18 mouse cellular contexts compared by ENCODE assay signal in genomic region chr19:53857962-53858361, GRCm38 (mm10). TPM values are rescaled to one million over a fixed set of nuclear protein-coding genes. Genes with fewer than 3 reads are reported as not detected.
A peak's percentile ranks its signal among the peaks of the same experiment; 100 is the strongest.
DNase-seq lines count a peak whose midpoint lies in the region; ATAC-seq and TF ChIP-seq lines count a peak whose summit lies in the region.
"Had no signal": no experiment of that assay in that cellular context is flagged by ENCODE, and none has a peak within 500 bp of the region (broad histone marks: within the 10 kb centered on the region; RNA-seq: fewer than 3 reads in every experiment).

No protein-coding gene starts in this region.

- no peak for TF ChIP-seq CTCF in gastrocnemius, adult 2 months (IDR thresholded peaks at IDR 0.05)
- TF ChIP-seq CTCF in brain, embryonic 14.5 days (IDR thresholded peaks at IDR 0.05; ENCODE audit: borderline replicate concordance, extremely low read depth, insufficient read depth, insufficient read length): no peak

- H3K4me2 ChIP-seq in limb, embryonic 12.5 days: no peak overlapping the region; the same call in 1 of the 2 replicates
- H3K4me2 ChIP-seq in limb, embryonic 14.5 days (replicated peaks; ENCODE audit: low read depth, low read length, severe bottlenecking): no peak overlapping the region
- H3K4me2 ChIP-seq: heart, embryonic 12.5 days had no signal

- H3K27me3 ChIP-seq in limb, embryonic 12.5 days: no peaks in the 10 kb centered on the region
- no peaks in the 10 kb centered on the region for H3K27me3 ChIP-seq in limb, embryonic 10.5 days (ENCODE audit: low read depth, poor library complexity, severe bottlenecking)
- H3K27me3 ChIP-seq in limb, embryonic 14.5 days (ENCODE audit: control insufficient read depth, insufficient read depth, low read length): no peaks in the 10 kb centered on the region
- H3K27me3 ChIP-seq: heart, embryonic 12.5 days had no signal

- TF ChIP-seq POLR2A in brain, embryonic 14.5 days (IDR thresholded peaks at IDR 0.05; ENCODE audit: borderline replicate concordance, extremely low read depth, insufficient read depth, insufficient read length, poor library complexity, severe bottlenecking): no peak
- TF ChIP-seq POLR2A in limb, embryonic 14.5 days (IDR thresholded peaks at IDR 0.05; ENCODE audit: borderline replicate concordance, extremely low read depth, insufficient read depth, insufficient read length): no peak

- peaks cover 41% of the 10 kb centered on the region for H3K4me1 ChIP-seq in limb, embryonic 12.5 days (replicated peaks)
- H3K4me1 ChIP-seq in limb, embryonic 10.5 days: peaks cover 36% of the 10 kb centered on the region
- H3K4me1 ChIP-seq in limb, embryonic 14.5 days (ENCODE audit: control insufficient read depth, insufficient read depth, low read length): peaks cover 23% of the 10 kb centered on the region

- no peaks in the 10 kb centered on the region for H3K9me3 ChIP-seq in limb, embryonic 12.5 days
- H3K9me3 ChIP-seq in limb, embryonic 10.5 days (replicated peaks): no peaks in the 10 kb centered on the region
- no peaks in the 10 kb centered on the region for H3K9me3 ChIP-seq in limb, embryonic 14.5 days (ENCODE audit: control insufficient read depth, low read length)
- H3K9me3 ChIP-seq: heart, embryonic 12.5 days had no signal

- H3K27ac ChIP-seq in gastrocnemius, adult 2 months: peak overlapping the region; percentile 90
- 0 out of 2 replicates have a peak overlapping the region, but pooled peaks have one; percentile 29 for H3K27ac ChIP-seq in limb, embryonic 12.5 days
- H3K27ac ChIP-seq in limb, embryonic 10.5 days: no peak overlapping the region
- no peak overlapping the region for H3K27ac ChIP-seq in limb, embryonic 14.5 days (replicated peaks; ENCODE audit: low read depth, low read length)

- no peak overlapping the region; the same call in 1 of the 2 replicates for H3K4me3 ChIP-seq in gastrocnemius, adult 2 months
- H3K4me3 ChIP-seq in limb, embryonic 12.5 days (replicated peaks): no peak overlapping the region
- H3K4me3 ChIP-seq in limb, embryonic 10.5 days: no peak overlapping the region
- no peak overlapping the region for H3K4me3 ChIP-seq in limb, embryonic 14.5 days (replicated peaks; ENCODE audit: low read length)
- H3K4me3 ChIP-seq: erythroblast, embryonic 14.5 days; heart, embryonic 12.5 days had no signal

- intact Hi-C loops in gastrocnemius, adult 2 months (cut with DNase I): loop anchor here (2.0 kb wide), 1 partner anchor 45 kb away; no protein-coding TSS in a partner anchor
- intact Hi-C loops in gastrocnemius, postnatal 36 days (cut with DNase I): no loop called here

- WGBS in limb, embryonic 12.5 days: 74% methylated on average over 6 of the region's 6 CpGs
- 83% methylated on average over 6 of the region's 6 CpGs for WGBS in limb, embryonic 10.5 days
- WGBS in limb, embryonic 14.5 days: 62% methylated on average over 6 of the region's 6 CpGs

- no peak for DNase-seq in gastrocnemius, adult 2 months
- no peak for DNase-seq in gastrocnemius, postnatal 36 days
- no peak for DNase-seq in limb, embryonic 10.5 days (ENCODE audit: low spot score)
- DNase-seq in brain, embryonic 14.5 days (ENCODE audit: low read depth): peak; percentile 54
- no peak for DNase-seq in limb, embryonic 14.5 days (ENCODE audit: low spot score)
- DNase-seq in adrenal gland, postnatal 36 days: no peak
- DNase-seq: cerebellum, adult 9-11 months; gastrocnemius, postnatal 14 days; kidney, adult 9 months; layer of hippocampus, postnatal 36 days; left cerebral cortex, postnatal 4 days; right cerebral cortex, adult 18-20 months had no signal

- no peaks in the 10 kb centered on the region for H3K36me3 ChIP-seq in limb, embryonic 12.5 days
- no peaks in the 10 kb centered on the region for H3K36me3 ChIP-seq in limb, embryonic 10.5 days
- H3K36me3 ChIP-seq in limb, embryonic 14.5 days (ENCODE audit: control insufficient read depth, insufficient read depth, low read length): no peaks in the 10 kb centered on the region

- no peak for ATAC-seq in limb, embryonic 12.5 days (ENCODE audit: insufficient number of reproducible peaks, insufficient read depth, low FRiP score, low TSS enrichment, low read depth)
- ATAC-seq in limb, embryonic 14.5 days (ENCODE audit: low FRiP score, low read depth): peak; percentile 32; the same call in 1 of the 2 replicates
- no peak for ATAC-seq in activated CD4-positive, CD25-positive, alpha-beta regulatory T cell, adult 4 months
- ATAC-seq: inflammation-experienced regulatory T-cells, adult 6 months; midbrain, embryonic 16.5 days had no signal

- H3K9ac ChIP-seq in limb, embryonic 12.5 days (replicated peaks): no peak overlapping the region
- no peak overlapping the region for H3K9ac ChIP-seq in limb, embryonic 14.5 days (ENCODE audit: low read depth, low read length, severe bottlenecking)
- H3K9ac ChIP-seq: heart, embryonic 12.5 days had no signal

RNA-seq across cellular contexts. Expression of gene Pdcd4, which starts 34.1 kb away (rescaled TPM):
- 10 to 100 TPM; 14.8 to 16.8 TPM for total RNA-seq in gastrocnemius, adult 2 months (2021)
- 10 to 100 TPM; 13.6 to 15.8 TPM for total RNA-seq in gastrocnemius, postnatal 36 days (2021)
- polyA plus RNA-seq in limb, embryonic 12.5 days (2016; fragmentation: Nextera tagmentation; extraction: Ambion mirVana): 106 and 107 TPM in 2 replicates
- 38.1 and 56.1 TPM in 2 replicates for polyA plus RNA-seq in limb, embryonic 10.5 days (2016; fragmentation: Nextera tagmentation; extraction: Ambion mirVana)
- polyA plus RNA-seq in brain, embryonic 14.5 days (2012; rRNA removed): 23.0 and 30.8 TPM in 2 replicates
- polyA plus RNA-seq in limb, embryonic 14.5 days (2012; rRNA removed): 23.3 and 43.3 TPM in 2 replicates
- polyA plus RNA-seq in limb, embryonic 14.5 days (2014; fragmentation: Nextera tagmentation; extraction: Ambion mirVana): 96.4 and 109 TPM in 2 replicates
- polyA plus RNA-seq in activated CD4-positive, CD25-positive, alpha-beta regulatory T cell, adult 4 months (2017; shearing (Covaris generic)): 100 to 1,000 TPM; 479 to 707 TPM
- 100 to 1,000 TPM in 1 of 2 experiments, 10 to 100 TPM in 1; 83.2 to 121 TPM for total RNA-seq in adrenal gland, postnatal 36 days (2021)

Comparison
In these comparisons a context has a peak if more than half of its experiments do, and no peak if none do; other contexts are left out.
1. H3K27ac ChIP-seq: peak in gastrocnemius, adult 2 months (single experiment) and limb, embryonic 12.5 days (single experiment); none in limb, embryonic 10.5 days (single experiment) and limb, embryonic 14.5 days (single experiment).